Mouse (Mus musculus) forebrain, embryonic 10.5 days (tissue): ENCODE results near the gene Gpsm2. TPM values are rescaled to one million over a fixed set of nuclear protein-coding genes. Genes with fewer than 3 reads are reported as not detected.

Source experiments
- DNase-seq: peaks from one replicate; pipeline ENCODE4 v3.0.0-alpha.2; 2017; ENCODE audit warnings: low spot score; ENCODE audit errors: extremely low spot score
- H3K27ac ChIP-seq: fragments of 300-500 bp; sonication (generic); 2 replicates; pipeline ENCODE4 v1.5.1; 2016; ENCODE audit warnings: mild to moderate bottlenecking
- H3K27me3 ChIP-seq: fragments of 300-500 bp; sonication (generic); 2 replicates; pipeline ENCODE4 v1.6.1; 2016; ENCODE audit warnings: mild to moderate bottlenecking; ENCODE audit not compliant: poor library complexity, severe bottlenecking
- H3K36me3 ChIP-seq: fragments of 300-500 bp; sonication (generic); replicated peaks from 2 replicates; pipeline ENCODE4 v1.6.1; 2016; ENCODE audit warnings: mild to moderate bottlenecking, moderate library complexity
- H3K4me1 ChIP-seq: fragments of 300-500 bp; sonication (generic); 2 replicates; pipeline ENCODE4 v1.6.1; 2016
- H3K4me3 ChIP-seq: fragments of 300-500 bp; sonication (generic); 2 replicates; pipeline ENCODE4 v1.5.1; 2016; ENCODE audit warnings: mild to moderate bottlenecking, moderate library complexity
- H3K9me3 ChIP-seq: fragments of 300-500 bp; sonication (generic); 2 replicates; pipeline ENCODE4 v1.6.1; 2016; ENCODE audit warnings: mild to moderate bottlenecking, moderate library complexity
- WGBS: fragments of 180-500 bp; shearing (Covaris S2); methylation state at CpG from one replicate; pipeline ENCODE4 v1.1.7; 2016; 5-methylcytosine and 5-hydroxymethylcytosine counted together
- polyA plus RNA-seq: library from polyadenylated mRNA; unstranded; fragments of >200 nt; fragmentation: Nextera tagmentation; extraction: Ambion mirVana; gene quantifications from 2 replicates; pipeline ENCODE4 v1.2.1, GENCODE M21; 2016

The Gpsm2 gene
- polyA plus RNA-seq, 1 experiment from 2014 or later = 103 TPM

DNA sequence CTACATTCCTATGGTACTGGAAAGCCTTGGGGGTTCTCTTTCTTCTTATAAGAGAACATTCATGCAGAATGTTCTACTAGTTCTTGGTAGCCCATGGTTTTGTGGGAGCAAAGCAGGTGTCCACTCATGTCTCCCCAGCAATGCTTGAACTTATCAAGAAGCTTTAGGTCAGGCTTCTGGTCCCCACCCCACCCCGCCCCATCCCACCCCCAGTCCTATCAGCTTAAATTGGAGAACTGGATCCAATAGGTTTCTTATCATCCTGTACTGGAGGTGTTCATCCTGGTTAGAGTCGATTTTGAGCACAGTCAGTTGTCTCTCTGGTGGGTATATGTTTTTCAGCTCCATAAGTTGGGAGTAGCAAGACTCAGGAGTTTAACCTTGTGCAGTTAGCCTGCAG, 33.4 kb upstream of the Gpsm2 start:
- DNase-seq = no peak
- no peaks in the 10 kb centered on the region for H3K36me3 ChIP-seq
- WGBS = 81% methylated on average over 2 of the region's 2 CpGs
- no peak overlapping the region for H3K27ac ChIP-seq
- H3K27me3 ChIP-seq = no peaks in the 10 kb centered on the region
- no peaks in the 10 kb centered on the region for H3K9me3 ChIP-seq
- no peak overlapping the region for H3K4me3 ChIP-seq
- 0 out of 2 replicates have a peak, but pooled peaks cover 5% of the 10 kb centered on the region for H3K4me1 ChIP-seq

DNA sequence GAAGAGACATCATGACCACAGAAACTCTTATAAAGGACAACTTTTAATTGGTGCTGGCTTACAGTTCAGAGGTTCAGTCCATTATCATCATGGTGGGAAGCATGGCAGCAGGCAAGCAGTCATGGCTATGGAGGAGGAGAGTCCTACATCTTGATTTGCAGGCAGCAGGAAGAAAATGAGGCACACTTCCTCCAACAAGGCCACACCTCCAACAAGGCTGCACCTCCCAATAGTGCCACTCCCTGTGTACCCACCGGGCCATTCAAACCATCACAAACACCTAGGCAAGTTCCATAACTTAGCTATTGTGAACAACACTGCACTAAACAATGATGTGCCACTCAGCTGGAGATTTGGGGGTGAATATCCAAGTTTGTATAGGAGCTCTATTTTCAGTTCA, 32.4 kb upstream of the Gpsm2 start:
- H3K4me1 ChIP-seq = 0 out of 2 replicates have a peak, but pooled peaks cover 5% of the 10 kb centered on the region
- no peak overlapping the region for H3K27ac ChIP-seq
- 97% methylated on average over 1 of the region's 1 CpGs for WGBS
- DNase-seq = no peak
- no peaks in the 10 kb centered on the region for H3K9me3 ChIP-seq
- H3K36me3 ChIP-seq = no peaks in the 10 kb centered on the region
- no peaks in the 10 kb centered on the region for H3K27me3 ChIP-seq
- H3K4me3 ChIP-seq = no peak overlapping the region

DNA sequence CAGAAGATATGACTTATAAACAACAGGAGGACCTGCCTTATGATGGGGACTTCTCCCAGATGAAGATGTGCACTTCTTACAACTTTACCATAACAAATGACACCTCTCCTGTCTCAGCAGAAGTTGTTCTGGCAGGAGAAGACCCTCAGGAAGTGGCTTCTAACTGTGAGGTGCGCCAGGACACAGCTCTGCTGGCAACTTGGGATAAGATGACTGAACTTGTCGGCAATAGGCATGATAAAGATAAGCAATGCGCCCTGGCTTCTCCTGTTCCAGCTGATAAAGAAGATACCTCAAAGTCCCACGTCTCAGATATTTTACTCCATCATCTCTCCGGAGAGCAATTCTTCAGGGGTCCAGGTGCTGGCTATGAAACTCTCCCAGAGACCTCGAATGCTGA, 29.6 kb upstream of the Gpsm2 start:
- 85% methylated on average over 6 of the region's 6 CpGs for whole genome bisulfite sequencing
- DNase-seq = no peak
- Histone ChIP-seq H3K36me3 (no peaks in the 10 kb centered on the region), H3K4me3 (no peak overlapping the region), H3K4me1 (no peaks in the 10 kb centered on the region), H3K27me3 (no peaks in the 10 kb centered on the region), H3K9me3 (no peaks in the 10 kb centered on the region), H3K27ac (no peak overlapping the region)

DNA sequence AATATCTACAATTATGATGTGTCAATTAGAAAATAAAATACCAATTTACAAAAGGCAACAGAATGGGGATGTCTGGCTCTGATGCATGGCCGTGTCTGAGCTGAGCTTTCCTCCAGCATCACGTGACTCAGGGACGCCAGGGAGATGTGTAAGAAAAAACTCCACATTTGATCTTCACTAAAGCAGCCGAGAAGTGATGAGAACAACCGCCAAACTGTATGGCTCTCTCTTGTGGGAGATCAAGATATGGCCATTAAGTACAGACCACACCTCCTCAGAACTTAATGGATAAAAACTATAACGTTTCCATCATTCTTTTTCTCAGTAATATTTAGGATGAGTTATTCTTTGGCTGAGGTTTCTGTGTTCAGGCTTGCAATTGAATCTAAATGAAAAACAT, 29.0 kb upstream of the Gpsm2 start:
- no peak overlapping the region for H3K27ac ChIP-seq
- DNase-seq = no peak

DNA sequence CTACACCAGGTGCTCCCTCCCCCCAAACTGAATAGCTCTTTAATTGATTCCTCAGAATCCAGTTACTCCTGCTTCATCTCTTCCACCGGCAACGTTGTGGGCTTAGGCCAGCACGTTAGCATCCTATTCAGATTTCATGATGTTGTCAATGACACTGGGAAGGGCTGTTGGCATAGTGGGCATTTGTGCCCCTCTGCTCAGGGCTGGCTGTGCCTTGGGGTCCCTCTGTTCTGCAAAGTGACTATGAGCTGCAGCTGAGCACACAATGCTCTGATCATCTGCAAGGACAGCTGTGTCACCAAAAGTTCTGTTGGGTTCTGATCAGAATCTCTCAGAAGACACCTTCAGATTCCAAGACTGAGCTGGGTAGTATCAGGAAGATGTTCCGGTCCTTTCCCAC, 22.0 kb upstream of the Gpsm2 start:
- DNase-seq = no peak
- WGBS = 88% methylated on average over 4 of the region's 4 CpGs
- Histone ChIP-seq H3K27me3 (no peaks in the 10 kb centered on the region), H3K36me3 (no peaks in the 10 kb centered on the region), H3K4me3 (no peak overlapping the region), H3K4me1 (peaks cover 5% of the 10 kb centered on the region; the same call in 1 of the 2 replicates), H3K9me3 (no peaks in the 10 kb centered on the region), H3K27ac (no peak overlapping the region)

More for the DNA sequence above, 29.0 kb upstream of the Gpsm2 start:
- H3K36me3 ChIP-seq = no peaks in the 10 kb centered on the region
- no peak overlapping the region for H3K4me3 ChIP-seq
- 66% methylated on average over 6 of the region's 6 CpGs for WGBS
- no peaks in the 10 kb centered on the region for H3K4me1 ChIP-seq
- no peaks in the 10 kb centered on the region for H3K9me3 ChIP-seq
- no peaks in the 10 kb centered on the region for H3K27me3 ChIP-seq

DNA sequence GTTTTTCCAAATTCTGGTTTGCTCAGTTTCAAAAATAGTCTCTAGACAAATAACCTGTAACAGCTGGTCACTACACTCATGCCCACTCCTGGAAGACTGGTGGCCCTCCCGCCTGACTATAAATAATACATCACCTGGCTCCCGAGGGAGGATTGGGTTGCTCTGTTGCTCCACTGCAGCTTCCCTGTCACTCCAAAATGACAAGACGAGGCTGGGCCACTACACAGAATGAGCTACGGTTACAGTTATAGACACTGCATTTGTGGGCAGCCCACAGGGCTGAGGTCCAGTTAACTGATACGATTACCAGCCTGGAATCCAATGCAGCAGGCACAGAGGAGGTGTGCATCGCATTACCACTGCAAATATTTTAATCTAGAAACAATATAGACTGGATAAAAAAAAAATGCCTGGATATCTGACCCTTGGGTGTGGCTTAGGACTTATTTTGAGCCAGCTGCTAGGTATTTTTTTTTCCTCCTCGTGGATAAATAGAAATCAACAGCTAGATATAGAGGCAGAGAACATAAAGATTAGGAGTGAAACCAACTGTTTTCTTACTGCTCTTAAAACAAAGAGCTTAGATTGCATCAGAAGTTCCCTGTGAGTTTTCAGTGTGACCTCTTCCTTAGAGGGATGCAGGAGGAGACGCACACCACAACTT, 17.1 kb upstream of the Gpsm2 start, which contains the start of gene Aknad1:
Gene Aknad1 (plus strand): TSS at position 614 of the 664 bp plus-strand sequence.
- Histone ChIP-seq H3K27me3 (no peaks in the 10 kb centered on the region), H3K36me3 (no peaks in the 10 kb centered on the region), H3K4me1 (no peaks in the 10 kb centered on the region), H3K27ac (no peak within 1 kb of the TSS), H3K9me3 (no peaks in the 10 kb centered on the region), H3K4me3 (no peak within 1 kb of the TSS)
- DNase-seq = no peak
- 80% methylated on average over 8 of the region's 8 CpGs for WGBS

DNA sequence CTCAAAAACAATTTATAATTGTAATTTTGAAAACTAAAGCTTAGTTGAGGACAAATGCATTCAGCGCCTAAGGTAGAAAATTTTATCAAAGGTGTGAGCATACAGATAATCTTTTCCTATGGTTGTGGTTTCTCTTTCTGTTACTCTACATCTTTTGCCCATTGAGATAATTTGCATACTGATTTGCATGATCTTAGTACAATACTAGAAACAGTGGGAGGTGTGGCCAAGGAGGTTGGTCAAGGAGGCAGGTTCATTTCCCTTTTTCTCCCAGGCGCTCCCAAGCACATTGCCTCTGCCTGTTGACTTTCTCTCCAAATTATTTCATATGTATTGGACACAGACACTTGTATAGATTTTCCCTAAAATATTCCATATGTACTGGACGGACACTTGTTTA, 15.7 kb upstream of the Gpsm2 start:
- WGBS = 90% methylated on average over 3 of the region's 3 CpGs
- Histone ChIP-seq H3K27ac (no peak overlapping the region), H3K36me3 (no peaks in the 10 kb centered on the region), H3K4me3 (no peak overlapping the region), H3K27me3 (no peaks in the 10 kb centered on the region), H3K4me1 (no peaks in the 10 kb centered on the region), H3K9me3 (no peaks in the 10 kb centered on the region)
- no peak for DNase-seq

DNA sequence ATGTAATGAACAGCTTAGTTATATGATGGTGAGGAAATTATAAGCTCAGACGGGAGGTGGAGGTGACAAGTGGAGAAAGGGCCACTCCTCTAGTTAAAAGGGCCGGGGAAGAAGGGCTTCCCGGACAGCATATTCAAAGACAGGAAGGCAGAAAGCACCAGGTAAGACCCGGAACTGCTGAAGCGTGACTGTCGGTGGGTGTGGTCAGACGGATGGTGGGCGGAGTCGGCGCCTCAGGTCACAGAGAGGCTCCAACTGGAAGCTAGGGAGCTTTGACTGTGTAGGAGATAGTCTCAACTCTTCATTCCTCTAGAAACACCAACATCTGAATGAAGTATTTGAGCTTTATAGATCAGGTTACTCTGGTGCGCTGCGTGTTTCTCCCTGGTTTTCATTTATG, 8.2 kb upstream of the Gpsm2 start:
- Histone ChIP-seq H3K9me3 (0 out of 2 replicates have a peak, but pooled peaks cover 4% of the 10 kb centered on the region), H3K27me3 (no peaks in the 10 kb centered on the region), H3K4me1 (no peaks in the 10 kb centered on the region; the same call in 1 of the 2 replicates), H3K27ac (no peak overlapping the region), H3K4me3 (no peak overlapping the region), H3K36me3 (no peaks in the 10 kb centered on the region)
- no peak for DNase-seq
- 40% methylated on average over 12 of the region's 12 CpGs for WGBS

DNA sequence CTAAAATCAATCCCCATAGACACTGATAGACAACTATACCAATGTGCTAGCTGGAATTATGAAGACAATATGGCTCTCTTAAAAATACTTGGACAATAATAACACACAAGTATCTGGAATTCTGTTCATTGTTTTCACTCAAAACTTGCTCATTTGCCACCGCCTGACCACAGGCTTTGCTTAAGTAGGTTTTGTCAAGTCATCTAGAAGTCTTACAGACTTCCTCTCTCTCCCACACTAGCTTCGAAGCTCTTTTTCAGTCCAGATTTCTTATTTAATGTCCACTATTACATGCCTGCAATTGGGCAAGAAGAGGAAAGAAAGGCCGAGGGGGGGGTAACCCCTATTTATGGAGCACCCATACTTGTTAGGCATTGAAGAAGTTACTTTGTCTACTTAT, 5.7 kb upstream of the Gpsm2 start:
- H3K9me3 ChIP-seq = 0 out of 2 replicates have a peak, but pooled peaks cover 4% of the 10 kb centered on the region
- H3K36me3 ChIP-seq = no peaks in the 10 kb centered on the region
- H3K4me1 ChIP-seq = peaks cover 4% of the 10 kb centered on the region
- DNase-seq = no peak
- no peak overlapping the region for H3K27ac ChIP-seq
- no peaks in the 10 kb centered on the region for H3K27me3 ChIP-seq
- H3K4me3 ChIP-seq = no peak overlapping the region
- 91% methylated on average over 3 of the region's 3 CpGs for WGBS

DNA sequence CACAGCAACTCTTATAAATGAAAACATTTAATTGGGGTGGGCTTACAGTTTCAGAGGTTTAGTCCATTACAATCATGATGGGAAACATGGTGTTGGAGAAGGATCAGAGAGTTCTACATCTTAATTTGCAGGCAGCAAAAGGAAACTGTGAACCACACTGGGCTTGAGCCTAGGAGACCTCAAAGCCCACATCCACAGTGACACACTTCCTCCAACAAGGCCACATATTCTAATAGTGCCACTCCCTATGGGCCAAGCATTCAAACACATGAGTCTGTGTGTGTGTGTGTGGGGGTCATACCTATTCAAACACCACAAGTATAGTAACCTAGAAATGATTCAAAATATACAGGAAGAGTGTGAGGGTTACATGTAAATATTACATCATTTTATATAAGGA, 5.2 kb upstream of the Gpsm2 start:
- no peak overlapping the region for H3K4me3 ChIP-seq
- no peak overlapping the region for H3K27ac ChIP-seq
- H3K9me3 ChIP-seq = 0 out of 2 replicates have a peak, but pooled peaks cover 4% of the 10 kb centered on the region
- no peaks in the 10 kb centered on the region for H3K27me3 ChIP-seq
- H3K36me3 ChIP-seq = no peaks in the 10 kb centered on the region
- H3K4me1 ChIP-seq = peaks cover 9% of the 10 kb centered on the region
- DNase-seq = no peak

DNA sequence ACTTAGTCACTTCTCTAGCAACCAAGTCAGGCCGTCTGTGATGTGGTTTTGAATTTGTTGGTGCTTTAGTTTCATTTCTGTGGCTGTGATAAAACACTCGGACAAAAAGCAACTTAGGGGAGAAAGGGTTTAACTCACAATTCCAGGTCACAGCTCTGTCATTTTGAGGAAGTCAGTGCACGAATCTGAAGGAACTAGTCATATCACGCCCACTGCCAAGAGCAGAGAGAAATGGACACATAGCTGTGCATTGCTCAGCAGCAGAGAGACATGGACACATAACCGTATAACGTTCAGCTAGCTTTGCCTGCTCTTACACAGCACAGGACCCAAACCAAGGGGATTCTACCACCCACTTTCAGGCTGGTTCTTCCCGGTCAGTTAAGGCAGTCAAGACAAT, 4.3 kb upstream of the Gpsm2 start:
- Histone ChIP-seq H3K27me3 (no peaks in the 10 kb centered on the region), H3K4me3 (no peak overlapping the region), H3K4me1 (peaks cover 9% of the 10 kb centered on the region), H3K9me3 (0 out of 2 replicates have a peak, but pooled peaks cover 4% of the 10 kb centered on the region), H3K36me3 (no peaks in the 10 kb centered on the region), H3K27ac (no peak overlapping the region)
- WGBS = 88% methylated on average over 7 of the region's 7 CpGs
- no peak for DNase-seq

DNA sequence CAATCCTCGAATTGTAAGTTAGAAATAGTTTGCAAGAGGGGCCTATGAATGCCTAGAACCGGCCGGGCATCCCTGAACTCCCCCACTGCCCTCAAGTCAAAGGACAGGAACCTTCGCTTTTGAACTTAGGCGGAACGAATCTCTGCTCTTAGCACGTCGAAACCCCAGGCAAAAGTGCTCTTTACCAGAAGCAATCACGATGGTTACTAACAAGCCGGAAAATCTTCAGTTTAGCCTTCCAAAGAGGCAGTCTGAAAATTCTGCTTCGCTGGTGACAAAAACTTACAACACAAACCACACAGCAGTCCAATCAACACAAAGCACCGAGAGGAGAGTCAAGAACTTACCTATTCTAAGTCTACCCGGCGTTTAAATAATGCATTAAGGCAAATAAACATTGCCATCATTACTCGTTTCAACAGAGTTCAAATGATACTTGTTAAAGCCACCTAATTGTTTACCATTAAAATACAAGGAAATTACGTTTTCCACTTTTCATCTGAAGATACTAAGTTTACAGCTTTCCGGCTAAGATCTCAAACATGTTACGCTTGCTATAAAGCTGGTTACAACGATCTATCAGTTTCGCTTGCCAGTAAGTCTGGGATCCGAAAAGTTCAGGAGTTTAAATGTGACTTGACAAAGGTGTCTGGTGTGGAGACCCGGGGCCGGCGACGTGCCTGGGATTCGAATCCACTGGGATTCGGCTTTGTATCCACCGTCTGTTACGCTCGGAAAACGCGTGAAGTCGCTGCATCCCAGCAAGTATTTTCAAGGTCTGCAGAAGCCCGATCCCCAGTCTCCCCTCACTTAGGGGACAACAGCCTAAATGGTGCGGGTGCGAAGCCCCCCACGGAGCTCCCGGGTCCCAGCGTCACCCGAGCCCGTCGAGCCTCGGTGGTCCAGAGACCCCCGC, 775 bp downstream of the Gpsm2 start:
- WGBS = under 1% methylated on average over 44 of the region's 44 CpGs
- peaks cover 16% of the 10 kb centered on the region for H3K36me3 ChIP-seq
- H3K27ac ChIP-seq = peak overlapping the region; percentile 99
- H3K4me1 ChIP-seq = peaks cover 28% of the 10 kb centered on the region
- DNase-seq = peak; percentile 70
- H3K4me3 ChIP-seq = peak overlapping the region; percentile 89
- H3K9me3 ChIP-seq = 0 out of 2 replicates have a peak, but pooled peaks cover 4% of the 10 kb centered on the region
- H3K27me3 ChIP-seq = no peaks in the 10 kb centered on the region

DNA sequence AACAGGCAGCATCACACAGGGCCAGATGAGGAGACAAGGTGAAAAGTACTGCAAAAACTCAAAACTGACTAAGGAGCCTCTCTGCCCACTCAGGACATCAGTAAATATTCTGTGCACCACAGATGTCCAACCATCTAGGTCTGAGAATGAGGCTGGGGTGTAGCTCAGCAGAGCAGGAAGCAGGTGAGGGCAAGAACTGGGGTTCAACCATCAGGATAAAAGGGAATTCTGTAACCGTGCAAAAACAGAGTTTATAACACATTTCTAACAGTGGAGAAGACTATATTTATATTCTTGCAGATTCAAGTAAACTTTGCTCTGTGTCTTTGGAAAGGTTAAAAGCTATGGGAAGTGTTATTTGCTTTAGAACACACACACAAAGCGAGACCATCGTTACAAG, 2.3 kb downstream of the Gpsm2 start:
- Histone ChIP-seq H3K27me3 (no peaks in the 10 kb centered on the region), H3K4me3 (peak overlapping the region; percentile 89; the same call in 1 of the 2 replicates), H3K36me3 (peaks cover 31% of the 10 kb centered on the region), H3K9me3 (no peaks in the 10 kb centered on the region; the same call in 1 of the 2 replicates), H3K27ac (no peak overlapping the region), H3K4me1 (peaks cover 28% of the 10 kb centered on the region)
- WGBS = 95% methylated on average over 3 of the region's 3 CpGs
- no peak for DNase-seq
